Mouse (Mus musculus): ENCODE data around the gene Eif3k. TPM values are rescaled to one million over a fixed set of nuclear protein-coding genes. Genes with fewer than 3 reads are reported as not detected.

Eif3k gene
- polyA plus RNA-seq, 1 experiment: 343 TPM

DNA sequence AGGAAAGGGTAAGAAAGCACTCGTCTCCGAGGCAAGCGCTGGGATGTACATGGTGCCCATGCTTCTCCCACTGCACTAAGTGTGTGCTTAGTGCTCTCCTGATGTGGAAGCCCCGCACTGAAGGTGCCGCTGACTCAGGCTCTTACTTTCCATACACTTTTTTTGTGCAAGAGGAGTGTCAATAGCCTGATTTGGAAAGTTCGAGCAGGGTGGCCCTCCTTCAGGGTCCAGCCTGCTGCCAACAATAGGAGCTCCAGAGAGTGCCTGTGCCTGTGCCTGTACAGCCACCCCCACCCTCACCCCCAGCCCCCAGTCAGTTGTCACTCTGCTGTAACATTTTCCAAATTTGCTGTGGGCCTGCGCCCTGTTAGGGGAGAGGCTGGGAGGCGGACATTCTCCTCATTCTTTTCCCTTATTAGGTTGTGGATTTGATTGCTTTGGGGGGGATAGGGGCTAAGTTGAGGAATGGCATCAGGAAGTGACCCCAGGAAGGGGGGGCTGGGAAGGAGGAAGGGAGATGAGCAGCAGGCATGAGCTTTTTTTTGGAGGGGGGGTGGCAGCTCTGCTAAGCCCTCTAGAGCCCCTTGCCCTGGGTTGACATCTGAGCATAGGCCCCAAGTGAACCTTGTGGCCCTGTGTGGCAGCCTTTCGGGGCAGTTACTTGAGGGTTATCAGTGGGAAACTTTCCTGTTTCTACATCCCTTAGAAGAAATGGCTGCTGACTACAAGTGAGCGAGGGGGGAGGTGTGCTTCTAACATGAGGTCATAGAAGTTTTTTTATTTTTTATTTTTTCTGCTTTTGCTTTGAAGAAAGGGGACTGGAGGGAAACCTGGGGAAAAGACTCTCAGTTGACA is 36.0 kb downstream of the Eif3k start:
- H3K4me3 ChIP-seq (ENCODE audit: insufficient read depth, low read depth, low read length): no peak overlapping the region
- WGBS: 22% methylated on average over 10 of the region's 10 CpGs
- DNase-seq: peak; percentile 74
- no peaks in the 10 kb centered on the region for H3K27me3 ChIP-seq (replicated peaks; ENCODE audit: control insufficient read depth, insufficient read depth, low read length)
- TF ChIP-seq CTCF (conservative IDR thresholded peaks at IDR 0.05; ENCODE audit: insufficient read depth, insufficient read length, low read depth, low read length) (no peak), POLR2A (IDR thresholded peaks at IDR 0.05; ENCODE audit: low read depth, low read length) (no peak)
- H3K36me3 ChIP-seq (ENCODE audit: control insufficient read depth, insufficient read depth, low read length): 0 out of 2 replicates have a peak, but pooled peaks cover 2% of the 10 kb centered on the region
- H3K27ac ChIP-seq (ENCODE audit: insufficient read depth, low read depth, low read length): peak overlapping the region; percentile 96
- peaks cover 73% of the 10 kb centered on the region for H3K4me1 ChIP-seq (ENCODE audit: control insufficient read depth, insufficient read depth, low read length)

DNA sequence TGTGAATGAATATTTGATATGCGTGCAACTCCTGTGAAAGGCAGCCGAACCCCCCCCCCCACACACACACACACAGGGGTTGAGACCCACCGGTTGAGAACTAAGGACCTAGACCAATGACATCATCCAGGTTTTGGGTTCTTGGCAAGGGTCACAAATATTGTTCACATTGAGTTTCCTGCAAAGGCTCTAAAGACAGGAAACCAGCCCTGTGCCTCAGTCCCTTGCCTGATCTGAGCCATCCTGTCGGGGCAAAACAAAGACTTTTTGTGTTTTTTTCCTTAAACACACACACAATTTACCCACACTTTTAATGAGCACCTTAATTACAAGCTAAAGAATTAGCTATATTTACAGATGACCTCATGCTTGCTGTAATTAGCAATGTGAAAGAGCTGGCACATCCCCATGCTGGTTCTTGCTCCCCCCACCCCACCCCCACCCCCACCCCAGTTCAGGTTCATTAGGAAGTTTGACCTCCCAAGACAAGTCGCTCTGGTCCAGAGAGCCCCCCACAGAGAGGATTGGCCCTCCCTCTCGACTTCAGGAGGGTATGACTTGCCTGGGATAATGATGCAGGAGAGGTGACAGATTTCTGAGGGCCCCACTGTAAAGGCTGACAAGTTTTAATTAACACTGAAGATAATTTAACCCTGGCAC is 36.8 kb downstream of the Eif3k start:
- no peak for TF ChIP-seq CTCF (conservative IDR thresholded peaks at IDR 0.05; ENCODE audit: insufficient read depth, insufficient read length, low read depth, low read length)
- TF ChIP-seq POLR2A (IDR thresholded peaks at IDR 0.05; ENCODE audit: low read depth, low read length): no peak
- Histone ChIP-seq H3K4me3 (ENCODE audit: insufficient read depth, low read depth, low read length) (no peak overlapping the region), H3K27ac (ENCODE audit: insufficient read depth, low read depth, low read length) (peak overlapping the region; percentile 96), H3K27me3 (replicated peaks; ENCODE audit: control insufficient read depth, insufficient read depth, low read length) (no peaks in the 10 kb centered on the region), H3K4me1 (ENCODE audit: control insufficient read depth, insufficient read depth, low read length) (peaks cover 76% of the 10 kb centered on the region), H3K36me3 (ENCODE audit: control insufficient read depth, insufficient read depth, low read length) (0 out of 2 replicates have a peak, but pooled peaks cover 2% of the 10 kb centered on the region)
- DNase-seq: peak; percentile 55
- 30% methylated on average over 6 of the region's 6 CpGs for WGBS

DNA sequence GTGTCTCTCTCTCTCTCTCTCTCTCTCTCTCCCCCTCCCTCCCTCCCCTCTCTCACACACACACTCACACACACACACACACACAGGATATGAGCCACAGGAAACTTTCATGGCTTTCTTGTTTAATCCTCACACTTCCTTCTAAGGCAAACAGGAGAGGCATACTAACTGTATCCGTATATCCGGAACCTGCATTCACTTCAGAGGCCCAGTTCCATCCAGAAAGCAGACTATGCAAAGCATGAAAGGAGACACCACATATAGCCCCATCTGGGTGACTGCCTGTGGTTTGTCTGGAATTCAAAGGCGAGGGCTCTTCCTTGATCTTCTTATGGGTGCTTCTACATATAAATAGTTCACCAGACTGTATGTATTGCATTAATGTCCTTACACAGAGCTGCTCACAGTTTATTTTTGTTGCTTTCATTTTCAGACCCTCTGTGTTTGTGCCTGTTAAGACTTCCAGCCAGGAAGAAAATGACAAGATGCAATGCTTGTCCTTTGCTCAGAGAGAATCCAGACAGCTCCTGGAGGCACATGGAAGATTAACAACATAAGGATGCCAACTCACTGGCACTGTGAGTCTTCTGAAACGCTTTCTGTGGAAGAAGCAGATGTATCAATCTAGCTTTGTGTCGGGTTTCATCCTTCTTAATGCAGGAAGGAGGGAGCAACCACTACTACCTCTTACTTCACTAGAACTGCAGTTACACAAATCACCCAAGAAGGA is 38.0 kb downstream of the Eif3k start:
- WGBS: 47% methylated on average over 5 of the region's 5 CpGs
- peak; percentile 20 for DNase-seq
- Histone ChIP-seq H3K4me1 (ENCODE audit: control insufficient read depth, insufficient read depth, low read length) (peaks cover 78% of the 10 kb centered on the region), H3K27ac (ENCODE audit: insufficient read depth, low read depth, low read length) (peak overlapping the region; percentile 79), H3K27me3 (replicated peaks; ENCODE audit: control insufficient read depth, insufficient read depth, low read length) (no peaks in the 10 kb centered on the region), H3K4me3 (ENCODE audit: insufficient read depth, low read depth, low read length) (no peak overlapping the region), H3K36me3 (ENCODE audit: control insufficient read depth, insufficient read depth, low read length) (0 out of 2 replicates have a peak, but pooled peaks cover 2% of the 10 kb centered on the region)
- TF ChIP-seq CTCF (conservative IDR thresholded peaks at IDR 0.05; ENCODE audit: insufficient read depth, insufficient read length, low read depth, low read length) (no peak), POLR2A (IDR thresholded peaks at IDR 0.05; ENCODE audit: low read depth, low read length) (no peak)

DNA sequence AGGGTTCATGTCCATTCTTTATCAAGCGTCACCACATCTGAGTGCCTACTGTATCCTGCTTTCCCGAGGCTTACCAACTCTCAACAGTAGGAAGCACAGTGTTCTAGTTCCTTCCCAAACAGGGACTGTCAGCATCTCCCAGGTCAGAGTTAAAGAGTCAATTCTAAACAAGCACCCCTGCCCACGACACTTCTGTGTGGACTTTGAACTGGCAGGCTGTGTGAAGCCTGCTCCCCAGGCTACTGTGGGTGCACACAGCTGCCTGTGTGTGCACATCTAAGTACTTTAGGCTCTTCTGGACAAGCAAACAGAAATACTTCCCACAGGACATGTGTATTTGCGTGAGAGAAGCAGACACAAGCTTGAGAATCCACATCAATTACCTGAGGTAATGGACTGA is 40.1 kb downstream of the Eif3k start:
- Histone ChIP-seq H3K27me3 (replicated peaks; ENCODE audit: control insufficient read depth, insufficient read depth, low read length) (no peaks in the 10 kb centered on the region), H3K27ac (ENCODE audit: insufficient read depth, low read depth, low read length) (peak overlapping the region; percentile 71), H3K36me3 (ENCODE audit: control insufficient read depth, insufficient read depth, low read length) (0 out of 2 replicates have a peak, but pooled peaks cover 2% of the 10 kb centered on the region), H3K4me3 (ENCODE audit: insufficient read depth, low read depth, low read length) (no peak overlapping the region), H3K4me1 (ENCODE audit: control insufficient read depth, insufficient read depth, low read length) (peaks cover 82% of the 10 kb centered on the region)
- DNase-seq: peak; percentile 79
- 23% methylated on average over 4 of the region's 4 CpGs for WGBS
- TF ChIP-seq POLR2A (IDR thresholded peaks at IDR 0.05; ENCODE audit: low read depth, low read length): no peak
- no peak for TF ChIP-seq CTCF (conservative IDR thresholded peaks at IDR 0.05; ENCODE audit: insufficient read depth, insufficient read length, low read depth, low read length)

DNA sequence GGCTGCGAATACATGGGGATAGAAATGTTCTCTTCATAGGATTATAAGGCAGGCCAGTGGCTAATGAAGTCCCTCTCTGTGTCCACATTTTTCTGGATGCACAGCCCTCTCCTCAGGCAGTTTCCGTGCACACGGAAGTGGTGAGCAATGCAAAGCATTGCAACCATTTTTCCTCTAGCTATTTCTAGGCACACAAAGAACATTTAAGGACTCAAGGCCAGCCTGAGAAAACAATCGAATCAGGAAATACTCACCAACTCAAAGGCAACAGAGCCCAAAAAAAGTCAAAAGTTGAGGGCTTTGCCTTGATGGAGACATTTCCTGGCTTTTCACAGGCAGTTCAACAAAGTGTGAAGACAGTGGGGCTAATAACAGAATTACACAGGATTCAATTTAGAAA is 40.5 kb downstream of the Eif3k start:
- no peaks in the 10 kb centered on the region for H3K27me3 ChIP-seq (replicated peaks; ENCODE audit: control insufficient read depth, insufficient read depth, low read length)
- TF ChIP-seq POLR2A (IDR thresholded peaks at IDR 0.05; ENCODE audit: low read depth, low read length) (no peak), CTCF (conservative IDR thresholded peaks at IDR 0.05; ENCODE audit: insufficient read depth, insufficient read length, low read depth, low read length) (no peak)
- 0 out of 2 replicates have a peak, but pooled peaks cover 2% of the 10 kb centered on the region for H3K36me3 ChIP-seq (ENCODE audit: control insufficient read depth, insufficient read depth, low read length)
- peaks cover 82% of the 10 kb centered on the region for H3K4me1 ChIP-seq (ENCODE audit: control insufficient read depth, insufficient read depth, low read length)
- no peak overlapping the region for H3K4me3 ChIP-seq (ENCODE audit: insufficient read depth, low read depth, low read length)
- peak; percentile 57 for DNase-seq
- peak overlapping the region; percentile 71 for H3K27ac ChIP-seq (ENCODE audit: insufficient read depth, low read depth, low read length)
- 23% methylated on average over 4 of the region's 4 CpGs for WGBS

DNA sequence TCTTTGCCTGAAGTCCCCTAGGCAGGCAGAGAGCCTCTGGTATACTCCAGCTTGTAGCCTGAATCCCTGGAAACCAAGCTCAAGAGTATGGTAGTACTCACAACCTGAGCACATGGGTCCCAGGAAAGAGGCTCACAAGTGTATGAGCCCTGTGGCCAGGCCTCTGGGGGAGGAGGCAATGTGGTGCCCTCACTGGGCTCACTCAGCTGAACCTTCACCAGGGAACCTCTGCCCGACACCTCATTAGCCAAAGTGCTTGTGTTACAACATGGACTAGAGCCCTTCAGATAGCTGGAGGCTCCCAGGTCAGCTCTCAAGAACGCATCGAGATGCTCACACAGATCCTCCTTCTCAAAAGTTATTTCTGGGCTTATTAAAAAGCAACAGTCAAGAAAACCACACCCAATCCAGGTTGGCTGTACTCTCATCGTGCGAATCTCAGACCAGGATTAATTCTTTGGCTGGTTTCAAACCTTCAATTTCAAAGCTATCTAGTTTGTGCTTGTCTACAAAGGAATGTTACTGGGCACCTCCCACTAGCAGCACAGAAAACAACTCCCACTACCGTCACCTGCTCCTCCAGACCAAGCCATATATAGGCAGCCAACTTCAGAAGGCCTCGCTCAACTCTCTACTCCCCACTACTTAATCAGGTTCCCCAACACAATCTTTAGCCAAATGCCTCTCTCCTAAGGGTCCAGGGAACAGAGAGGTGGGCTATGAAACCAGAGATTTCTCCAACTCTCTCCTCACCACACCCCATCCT is 42.1 kb downstream of the Eif3k start:
- DNase-seq: peak; percentile 82
- 26% methylated on average over 7 of the region's 7 CpGs for WGBS

More for the DNA sequence above, 42.1 kb downstream of the Eif3k start:
- H3K27me3 ChIP-seq (replicated peaks; ENCODE audit: control insufficient read depth, insufficient read depth, low read length): no peaks in the 10 kb centered on the region
- H3K4me3 ChIP-seq (ENCODE audit: insufficient read depth, low read depth, low read length): no peak overlapping the region
- no peak for TF ChIP-seq POLR2A (IDR thresholded peaks at IDR 0.05; ENCODE audit: low read depth, low read length)
- no peak for TF ChIP-seq CTCF (conservative IDR thresholded peaks at IDR 0.05; ENCODE audit: insufficient read depth, insufficient read length, low read depth, low read length)
- peak overlapping the region; percentile 71 for H3K27ac ChIP-seq (ENCODE audit: insufficient read depth, low read depth, low read length)
- peaks cover 83% of the 10 kb centered on the region for H3K4me1 ChIP-seq (ENCODE audit: control insufficient read depth, insufficient read depth, low read length)
- 0 out of 2 replicates have a peak, but pooled peaks cover 2% of the 10 kb centered on the region for H3K36me3 ChIP-seq (ENCODE audit: control insufficient read depth, insufficient read depth, low read length)

Data from kidney, adult 2 months (tissue).